Mouse (Mus musculus) liver, adult 2 months (tissue): ENCODE results near the gene Ankrd2.

Experiments used
- CTCF ChIP-seq: fragments of 200-500 bp; IDR thresholded peaks from 2 replicates; pipeline ENCODE4 v1.5.1; 2011; ENCODE audit warnings: low read depth, low read length, control low read depth
- POLR2A ChIP-seq: fragments of 200-500 bp; IDR thresholded peaks from 2 replicates; pipeline ENCODE4 v1.6.1; 2011; ENCODE audit warnings: low read length, control low read depth; ENCODE audit not compliant: insufficient read depth; ENCODE audit errors: extremely low read depth

DNA sequence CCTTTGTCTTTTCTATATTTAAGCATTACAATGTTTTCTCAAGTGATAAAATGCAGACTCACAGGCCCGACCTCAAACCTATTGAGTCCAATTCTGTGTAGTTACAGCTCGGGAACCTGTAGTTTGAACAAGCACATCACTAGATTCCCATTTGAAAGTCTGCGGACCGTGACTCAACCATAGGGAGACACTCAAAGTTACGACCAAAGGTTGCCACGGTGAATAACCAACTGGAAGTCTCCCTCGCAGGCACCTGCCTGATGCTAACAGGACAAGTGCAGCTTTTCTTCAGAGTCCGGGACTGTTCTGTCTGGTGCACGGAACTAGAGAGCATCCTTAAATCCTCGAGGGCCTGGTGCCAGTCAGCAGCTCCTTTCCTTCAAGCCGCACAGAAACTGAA, 44.7 kb downstream of the Ankrd2 start:
- TF ChIP-seq CTCF: no peak
- no peak for TF ChIP-seq POLR2A
